Mouse (Mus musculus): ENCODE measurements around the gene Med22. TPM values are rescaled to one million over a fixed set of nuclear protein-coding genes. Genes with fewer than 3 reads are reported as not detected.

Med22 gene
- total RNA-seq, 2 experiments from 2014 or later, result 22.3 to 27.1 TPM

GRCm38 (mm10) chr2:26919684-26920083, 9.2 kb upstream of the Med22 start:
- intact Hi-C loops (cut with DNase I), result loop anchor here (10.0 kb wide), 1 partner anchor 1665 kb away; the partner anchor contains the start of gene Gtf3c5
- DNase-seq, result no peak

GRCm38 (mm10) chr2:26916738-26917137, 6.3 kb upstream of the Med22 start:
- intact Hi-C loops (cut with DNase I), result loop anchor here (2.0 to 10.0 kb wide), 2 partner anchors 16 to 1668 kb away; partner anchors contain the start of genes Gtf3c5 and Surf4
- no peak for DNase-seq

- intact Hi-C loops (cut with DNase I), result loop anchor here (2.0 to 10.0 kb wide), 2 partner anchors 17 to 1669 kb away; partner anchors contain the start of genes Gtf3c5 and Surf4
- DNase-seq, result peak; percentile 77 to 83
Observed at GRCm38 (mm10) chr2:26915927-26916728, 5.7 kb upstream of the Med22 start, which contains the start of the genes Surf2 and Surf1. Gene Surf2, plus strand, starts transcription at chr2:26916367. Gene Surf1, minus strand, starts transcription at chr2:26916530.

- intact Hi-C loops (cut with DNase I), result loop anchor here (10.0 kb wide), 1 partner anchor 1670 kb away; the partner anchor contains the start of gene Gtf3c5
- no peak for DNase-seq
Observed at GRCm38 (mm10) chr2:26914148-26914941, 3.9 kb upstream of the Med22 start.

DNA sequence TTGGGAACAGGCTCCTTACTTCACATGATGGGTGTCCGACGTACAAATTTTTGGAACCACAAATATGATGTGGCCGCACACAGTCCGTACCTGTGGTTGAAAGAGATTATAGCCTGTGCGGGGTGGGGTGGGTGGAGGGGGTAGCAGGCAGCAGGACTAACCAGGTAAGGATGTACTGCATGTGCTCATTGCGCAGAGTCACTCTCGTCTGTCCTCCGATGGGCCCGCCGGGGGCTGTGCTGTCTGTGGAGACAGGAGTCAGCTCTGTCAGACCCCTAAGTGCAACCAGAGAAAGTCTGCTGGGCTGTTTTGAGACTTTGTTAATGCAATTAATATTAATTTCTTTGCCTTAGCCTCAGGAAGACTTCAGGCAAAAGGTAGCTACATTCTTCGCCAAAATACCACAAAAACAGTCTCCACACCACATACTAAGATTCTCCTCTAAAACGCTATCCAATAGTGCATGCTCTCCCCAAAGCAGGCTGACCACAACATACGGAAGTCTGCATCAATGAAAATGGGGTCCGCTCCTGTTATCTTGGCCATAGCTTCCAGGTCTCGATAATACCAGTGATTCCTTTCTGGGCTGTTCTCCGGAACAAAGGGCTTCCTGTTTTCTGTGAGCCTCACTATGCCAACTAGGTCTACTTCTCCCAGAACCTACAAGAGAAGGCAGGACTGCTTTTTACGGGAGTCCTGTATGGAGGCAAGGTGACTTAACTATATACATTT, 3.1 kb upstream of the Med22 start:
- intact Hi-C loops (cut with DNase I), result loop anchor here (10.0 kb wide), 1 partner anchor 1671 kb away; the partner anchor contains the start of gene Gtf3c5
- peak in 1 of 2 experiments; percentile 1 for DNase-seq

GRCm38 (mm10) chr2:26912253-26912770, 1.8 kb upstream of the Med22 start:
- intact Hi-C loops (cut with DNase I), result loop anchor here (10.0 kb wide), 1 partner anchor 1672 kb away; the partner anchor contains the start of gene Gtf3c5
- peak in 1 of 2 experiments; percentile 1 for DNase-seq

GRCm38 (mm10) chr2:26910994-26911765, 703 bp upstream of the Med22 start:
- intact Hi-C loops (cut with DNase I), result loop anchor here (10.0 kb wide), 1 partner anchor 1674 kb away; the partner anchor contains the start of gene Gtf3c5
- DNase-seq, result no peak

DNA sequence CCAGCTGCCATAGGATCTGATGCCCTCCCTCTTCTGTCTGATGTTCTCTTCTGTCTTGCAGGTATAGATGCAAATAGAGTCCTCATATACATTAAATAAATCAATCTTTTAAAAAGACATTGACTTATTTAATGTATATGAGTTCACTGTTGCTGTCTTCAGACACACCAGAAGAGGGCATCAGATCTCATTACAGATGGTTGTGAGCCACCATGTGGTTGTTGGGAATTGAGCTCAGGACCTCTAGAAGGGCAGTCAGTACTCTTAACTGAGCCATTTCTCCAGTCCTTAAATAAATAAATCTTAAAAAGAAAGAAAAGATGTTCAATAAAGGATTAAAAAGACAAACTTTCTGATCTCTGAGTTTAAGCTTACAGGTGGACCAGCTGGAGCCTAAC, 1.1 kb downstream of the Med22 start:
- intact Hi-C loops (cut with DNase I), result loop anchor here (10.0 kb wide), 1 partner anchor 535 kb away; the partner anchor contains the start of gene Brd3os
- DNase-seq, result no peak

GRCm38 (mm10) chr2:26908710-26909386, 1.6 kb downstream of the Med22 start:
- intact Hi-C loops (cut with DNase I), result loop anchor here (10.0 kb wide), 1 partner anchor 536 kb away; the partner anchor contains the start of gene Brd3os
- no peak for DNase-seq

DNA sequence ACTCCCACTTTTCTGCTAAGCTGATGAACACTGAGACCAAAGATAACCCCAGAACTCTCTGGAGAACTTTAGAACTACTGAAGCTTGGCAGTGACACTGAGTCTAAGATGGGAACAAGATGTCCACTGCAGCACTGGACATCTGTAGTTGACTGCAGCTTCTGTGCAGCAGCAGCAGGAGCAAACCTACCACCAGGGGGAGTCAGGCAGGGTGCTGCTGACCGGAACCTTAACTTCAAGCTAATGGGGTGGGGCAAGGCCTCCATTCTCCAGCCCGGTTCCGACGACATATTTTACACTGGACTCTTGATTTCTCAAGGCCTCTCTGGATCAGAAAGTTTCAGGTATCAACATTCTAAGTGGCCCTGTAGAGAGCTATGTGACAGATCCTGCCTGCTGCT, 3.4 kb downstream of the Med22 start:
- intact Hi-C loops (cut with DNase I), result loop anchor here (10.0 kb wide), 1 partner anchor 538 kb away; the partner anchor contains the start of gene Brd3os

DNA sequence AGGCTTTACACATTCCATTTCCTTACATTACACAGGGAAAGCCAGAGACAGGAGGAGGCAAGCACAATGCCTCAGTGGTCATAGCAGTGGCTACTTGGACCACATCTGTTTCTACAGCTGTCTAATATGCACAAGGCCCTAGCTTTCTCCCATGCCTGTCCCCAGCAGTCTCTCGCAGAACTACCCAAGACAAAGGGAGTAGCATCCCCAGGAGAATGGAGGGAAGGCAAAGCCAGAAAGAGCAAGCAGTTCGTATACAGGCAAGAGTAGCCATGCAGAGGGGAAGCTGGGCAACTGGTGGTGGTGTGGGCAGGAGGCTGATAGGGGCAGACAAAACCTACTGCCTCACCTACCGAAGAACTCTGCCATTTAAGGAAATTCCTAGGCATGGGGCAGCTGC, 4.0 kb downstream of the Med22 start:
- no peak for DNase-seq
- intact Hi-C loops (cut with DNase I), result loop anchor here (10.0 kb wide), 1 partner anchor 538 kb away; the partner anchor contains the start of gene Brd3os

More for the DNA sequence above, 3.4 kb downstream of the Med22 start:
- no peak for DNase-seq

- intact Hi-C loops (cut with DNase I), result loop anchor here (10.0 kb wide), 1 partner anchor 539 kb away; the partner anchor contains the start of gene Brd3os
- no peak for DNase-seq
Observed at GRCm38 (mm10) chr2:26905936-26906335, 4.5 kb downstream of the Med22 start.

- intact Hi-C loops (cut with DNase I), result loop anchor here (2.0 to 10.0 kb wide), 4 partner anchors 61 to 1401 kb away; partner anchors contain the start of genes Brd3os, C8g, Fbxw5 and Rexo4
- DNase-seq, result no peak
Observed at GRCm38 (mm10) chr2:26903311-26903710, 7.2 kb downstream of the Med22 start.

DNA sequence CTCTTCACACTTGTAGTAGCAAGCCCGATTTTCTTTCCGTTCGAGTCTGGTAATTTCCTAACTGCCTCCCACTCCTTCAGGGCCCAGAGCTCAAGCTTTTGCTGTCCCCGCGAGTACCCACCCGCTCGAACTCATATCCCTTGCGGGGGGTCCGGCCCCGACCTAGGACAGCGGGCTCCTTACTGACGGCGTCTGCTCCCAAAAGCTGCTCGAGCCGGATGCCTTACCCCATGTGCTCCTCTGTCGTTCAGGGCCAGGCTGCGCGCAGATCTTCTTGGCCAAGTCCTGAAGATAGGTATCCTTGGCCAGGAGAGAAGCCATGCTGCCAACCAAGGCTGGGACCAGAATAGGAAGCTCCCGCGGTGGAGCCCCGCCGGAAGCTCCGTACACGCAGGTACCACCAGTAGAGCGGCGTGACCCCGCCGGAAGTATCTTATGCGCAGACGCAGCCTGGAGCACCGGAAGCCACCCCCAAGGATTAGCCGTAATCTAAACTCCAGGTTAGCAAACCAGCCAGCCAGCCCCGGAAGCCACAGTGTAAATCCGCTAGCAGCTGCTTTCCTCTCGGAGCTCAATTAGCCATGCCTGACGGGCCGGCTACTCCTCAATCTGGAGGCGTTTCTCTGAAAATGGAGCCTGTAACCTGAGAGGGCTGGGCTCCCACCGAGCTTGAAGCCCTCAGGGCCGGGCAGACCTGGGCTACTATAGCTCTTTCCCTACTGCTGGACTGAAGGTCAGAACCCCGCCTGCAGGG, 7.8 kb downstream of the Med22 start, which contains the start of gene Surf6:
Surf6 (minus strand) TSS at position 413 of the 754 bp plus-strand sequence.
- intact Hi-C loops (cut with DNase I), result loop anchor here (2.0 to 10.0 kb wide), 4 partner anchors 62 to 1400 kb away; partner anchors contain the start of genes Brd3os, C8g, Fbxw5 and Rexo4
- peak; percentile 91 to 92 for DNase-seq

GRCm38 (mm10) chr2:26901834-26902400, 8.6 kb downstream of the Med22 start:
- DNase-seq, result no peak
- intact Hi-C loops (cut with DNase I), result loop anchor here (2.0 to 10.0 kb wide), 4 partner anchors 63 to 1400 kb away; partner anchors contain the start of genes Brd3os, C8g, Fbxw5 and Rexo4

GRCm38 (mm10) chr2:26900731-26901130, 9.7 kb downstream of the Med22 start:
- intact Hi-C loops (cut with DNase I), result loop anchor here (5.0 to 10.0 kb wide), 3 partner anchors 258 to 1398 kb away; partner anchors contain the start of genes Brd3os, C8g and Fbxw5
- DNase-seq, result no peak

All from heart, postnatal 36 days (tissue).